Mouse (Mus musculus): Measurements from ENCODE around the gene Sirt1.

GRCm38 (mm10) chr10:63279851-63280250, 101.7 kb downstream of the Sirt1 start:
- no peak for TF ChIP-seq POLR2A (IDR thresholded peaks at IDR 0.05; ENCODE audit: extremely low read depth, insufficient read depth, low read length)
- TF ChIP-seq CTCF (IDR thresholded peaks at IDR 0.05; ENCODE audit: extremely low read depth, insufficient read depth, low read length): no peak

All from cortical plate, adult 2 months (tissue).